Mouse (Mus musculus) thymus, postnatal 36 days (tissue): ENCODE measurements around the gene Maml3.

Source experiments
- DNase-seq, 2 experiments: peaks; one replicate each; pipeline ENCODE4 v3.0.0; 2022; ENCODE audit warnings: mixed read lengths in 2 of 2

Gene Maml3

GRCm38 (mm10) chr3:51905903-51906302, 199.0 kb downstream of the Maml3 start:
- no peak for DNase-seq

- DNase-seq = no peak
Observed at GRCm38 (mm10) chr3:51904357-51904855, 200.5 kb downstream of the Maml3 start.

- no peak for DNase-seq
Observed at GRCm38 (mm10) chr3:51901151-51901550, 203.7 kb downstream of the Maml3 start.

- DNase-seq = peak; percentile 40
Observed at GRCm38 (mm10) chr3:51894514-51894913, 210.4 kb downstream of the Maml3 start.

GRCm38 (mm10) chr3:51891562-51892119, 213.2 kb downstream of the Maml3 start:
- DNase-seq = no peak

GRCm38 (mm10) chr3:51890181-51890580, 214.7 kb downstream of the Maml3 start:
- no peak for DNase-seq

GRCm38 (mm10) chr3:51889776-51890175, 215.1 kb downstream of the Maml3 start:
- no peak for DNase-seq

GRCm38 (mm10) chr3:51888662-51889433, 216.0 kb downstream of the Maml3 start:
- DNase-seq = no peak

- DNase-seq = no peak
Observed at GRCm38 (mm10) chr3:51888295-51888661, 216.6 kb downstream of the Maml3 start.

GRCm38 (mm10) chr3:51885920-51886319, 219.0 kb downstream of the Maml3 start:
- no peak for DNase-seq

GRCm38 (mm10) chr3:51885487-51885886, 219.4 kb downstream of the Maml3 start:
- DNase-seq = no peak

- peak; percentile 56 to 71 for DNase-seq
Observed at GRCm38 (mm10) chr3:51881981-51882380, 222.9 kb downstream of the Maml3 start.

GRCm38 (mm10) chr3:51881393-51881792, 223.5 kb downstream of the Maml3 start:
- no peak for DNase-seq

- DNase-seq = no peak
Observed at GRCm38 (mm10) chr3:51880506-51881036, 224.3 kb downstream of the Maml3 start.

- DNase-seq = no peak
Observed at GRCm38 (mm10) chr3:51879211-51879610, 225.7 kb downstream of the Maml3 start.

GRCm38 (mm10) chr3:51878577-51878976, 226.3 kb downstream of the Maml3 start:
- DNase-seq = no peak

- no peak for DNase-seq
Observed at GRCm38 (mm10) chr3:51876729-51877128, 228.1 kb downstream of the Maml3 start.

GRCm38 (mm10) chr3:51875629-51876028, 229.2 kb downstream of the Maml3 start:
- no peak for DNase-seq

GRCm38 (mm10) chr3:51874252-51874651, 230.6 kb downstream of the Maml3 start:
- no peak for DNase-seq

GRCm38 (mm10) chr3:51872771-51873170, 232.1 kb downstream of the Maml3 start:
- no peak for DNase-seq

GRCm38 (mm10) chr3:51871346-51871745, 233.5 kb downstream of the Maml3 start:
- DNase-seq = no peak

- no peak for DNase-seq
Observed at GRCm38 (mm10) chr3:51869980-51870379, 234.9 kb downstream of the Maml3 start.

GRCm38 (mm10) chr3:51868857-51869256, 236.0 kb downstream of the Maml3 start:
- DNase-seq = no peak

- no peak for DNase-seq
Observed at GRCm38 (mm10) chr3:51866446-51866845, 238.4 kb downstream of the Maml3 start.
